Mouse (Mus musculus): Measurements from ENCODE around the gene Tmem219. TPM values are rescaled to one million over a fixed set of nuclear protein-coding genes. Genes with fewer than 3 reads are reported as not detected.

Tmem219 gene
- polyA plus RNA-seq, 1 experiment = 27.7 TPM

DNA sequence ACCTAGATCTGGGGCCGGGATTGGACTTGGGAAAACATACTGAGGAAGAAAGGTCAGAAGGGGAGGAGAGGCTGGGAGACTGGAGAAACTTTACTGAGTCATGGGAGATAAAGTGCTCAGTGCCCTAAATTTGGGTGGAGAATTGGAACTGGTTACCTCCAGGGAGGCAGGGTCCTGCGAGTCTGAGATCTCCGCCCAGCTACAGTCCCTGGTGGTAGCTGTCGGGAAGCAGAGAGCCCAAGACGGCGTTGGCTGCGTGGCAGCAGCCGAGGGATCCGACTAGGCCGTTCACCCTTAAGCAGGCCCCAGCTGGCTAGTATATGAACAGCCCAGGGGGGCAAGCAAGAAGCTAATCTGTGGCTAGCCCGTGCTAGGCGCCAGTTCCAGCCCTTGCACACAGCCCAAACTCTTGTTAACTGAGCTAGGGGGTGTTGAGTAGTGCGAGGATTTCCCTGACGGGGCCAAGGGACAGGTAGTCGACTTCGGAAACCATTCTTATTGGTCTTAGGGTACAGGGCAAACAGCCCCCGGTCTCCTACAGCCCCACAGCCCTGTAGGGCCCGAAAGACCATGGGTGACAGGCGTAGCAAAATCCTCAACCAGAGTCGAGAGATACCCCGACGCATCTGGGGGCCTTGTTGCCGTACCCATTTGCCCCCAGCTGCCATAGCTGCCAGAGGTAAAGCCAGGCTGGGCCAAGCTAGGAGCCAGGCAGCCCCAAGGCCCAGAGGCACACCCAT lies 52.8 kb downstream of the Tmem219 start:
- no peak for DNase-seq (ENCODE audit: extremely low spot score in 1 of 2, low spot score in 1 of 2)

DNA sequence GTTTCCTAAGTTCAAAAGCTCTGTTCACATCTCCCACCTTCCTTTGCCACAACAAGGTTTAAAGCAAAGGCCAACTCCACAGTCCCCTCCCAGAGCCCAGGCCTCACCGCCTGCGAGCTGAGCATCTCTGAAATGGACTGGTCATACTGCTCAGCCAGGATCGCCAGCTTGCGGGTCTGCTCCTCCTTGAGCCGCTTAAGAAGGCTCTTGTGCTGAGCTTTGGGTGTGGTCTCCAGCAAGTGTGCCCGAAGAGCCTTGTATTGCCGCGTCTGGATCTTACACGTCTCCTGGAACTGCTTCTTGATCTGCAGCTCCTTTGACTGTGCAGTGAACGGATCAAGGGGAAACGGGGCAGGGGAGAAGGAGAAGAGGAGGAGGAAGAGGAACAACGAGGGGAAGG lies 54.7 kb downstream of the Tmem219 start:
- no peak for DNase-seq (ENCODE audit: extremely low spot score in 1 of 2, low spot score in 1 of 2)

DNA sequence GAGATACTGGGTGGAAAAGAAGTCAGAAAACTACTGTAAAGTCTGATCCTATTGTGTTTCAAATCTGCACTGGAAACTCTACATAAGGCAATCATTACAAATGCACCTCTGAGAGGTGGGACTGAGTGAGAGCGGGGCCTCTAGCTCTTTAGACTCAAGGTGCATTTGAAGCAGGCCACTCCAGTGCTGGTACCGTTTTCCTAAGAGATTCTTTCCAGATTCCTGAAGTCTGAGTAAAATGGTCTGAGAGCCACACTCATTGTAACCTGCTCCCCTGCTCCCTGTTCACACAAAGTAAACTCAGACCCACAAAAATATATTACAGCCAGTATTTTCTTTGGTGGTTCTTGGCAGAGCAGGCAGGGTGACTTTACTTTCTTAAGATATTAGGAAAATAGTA lies 55.2 kb downstream of the Tmem219 start:
- no peak for DNase-seq (ENCODE audit: extremely low spot score in 1 of 2, low spot score in 1 of 2)

DNA sequence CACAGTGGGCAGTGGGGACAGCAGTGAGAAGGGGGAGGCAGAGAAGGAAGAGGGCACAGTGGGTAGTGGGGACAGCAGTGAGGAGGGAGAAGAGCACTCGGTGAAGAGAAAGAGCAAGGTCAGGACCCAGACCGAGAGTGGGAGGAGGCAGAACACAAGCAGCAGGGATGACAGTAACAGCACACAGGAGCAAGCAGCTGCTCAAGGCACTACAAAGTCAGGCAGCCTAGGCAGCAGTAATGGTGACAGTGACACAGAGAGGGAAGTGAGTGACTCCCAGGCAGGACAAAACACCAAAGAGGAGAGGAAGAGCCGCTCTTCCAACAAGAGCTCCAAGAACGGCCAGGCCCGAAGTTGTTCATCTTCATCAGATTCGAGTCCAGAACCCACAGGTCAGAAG lies 58.9 kb downstream of the Tmem219 start:
- DNase-seq (ENCODE audit: extremely low spot score in 1 of 2, low spot score in 1 of 2) = no peak

GRCm38 (mm10) chr7:126862147-126862784 lies 60.5 kb downstream of the Tmem219 start, which contains the start of gene Ino80e:
Ino80e (minus strand) TSS chr7:126862377.
- peak; percentile 85 to 97 for DNase-seq (ENCODE audit: extremely low spot score in 1 of 2, low spot score in 1 of 2)

- peak; percentile 92 to 97 for DNase-seq (ENCODE audit: extremely low spot score in 1 of 2, low spot score in 1 of 2)
These were observed 61.1 kb downstream of the Tmem219 start, which contains the start of gene Hirip3 for GRCm38 (mm10) chr7:126861429-126862130. Hirip3 (plus strand) TSS chr7:126861972.

DNA sequence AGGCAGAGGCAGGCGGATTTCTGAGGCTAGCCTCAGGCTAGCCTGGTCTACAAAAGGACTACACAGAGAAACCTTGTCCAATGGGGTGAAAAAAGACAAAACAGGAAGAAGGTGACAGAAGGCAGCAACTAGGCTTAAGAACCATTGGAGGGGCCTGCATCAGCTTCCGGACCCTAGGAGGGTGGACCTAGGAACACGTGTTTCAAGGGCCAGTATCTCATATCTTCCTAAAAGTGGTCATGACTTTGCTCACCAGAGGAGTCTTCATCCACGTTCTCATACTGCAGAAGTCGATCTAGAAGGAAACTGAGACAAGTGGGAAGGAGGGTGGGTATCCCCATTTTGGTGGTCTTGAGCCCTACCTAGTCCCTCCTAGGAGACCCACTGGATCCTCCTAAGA lies 61.7 kb downstream of the Tmem219 start:
- DNase-seq (ENCODE audit: extremely low spot score in 1 of 2, low spot score in 1 of 2) = no peak

DNA sequence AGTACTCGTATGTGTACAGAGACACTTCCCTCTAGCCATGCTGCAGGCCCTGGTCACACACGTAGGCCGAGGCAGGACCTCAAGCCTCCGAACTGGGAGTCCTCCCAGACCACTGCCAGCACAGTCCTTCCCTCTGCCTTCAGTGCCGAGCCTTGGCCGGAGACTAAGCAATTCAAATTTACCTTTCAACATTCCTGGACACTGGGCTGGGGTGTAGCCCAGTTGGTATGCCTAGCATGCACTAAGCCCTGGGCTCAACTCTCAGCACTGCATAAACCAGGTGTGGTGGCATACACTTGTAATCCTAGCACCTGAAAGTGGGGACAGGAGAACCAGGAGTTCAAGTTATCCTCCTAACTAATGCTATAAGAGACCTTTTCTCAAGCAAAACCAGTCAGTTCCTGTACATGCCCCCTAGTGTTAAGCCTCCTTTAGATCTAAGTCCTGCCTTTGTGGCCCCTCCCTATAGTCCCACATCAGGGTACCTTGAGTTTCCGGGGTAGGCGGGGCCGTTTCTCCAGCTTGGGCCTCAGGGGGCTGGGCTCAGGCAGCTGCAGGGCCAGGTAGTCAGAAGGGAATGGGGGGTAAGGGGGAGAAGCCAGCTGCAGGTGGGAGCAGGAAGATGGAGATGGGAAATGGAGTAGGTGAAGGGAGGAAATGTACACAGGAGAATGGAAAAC lies 65.8 kb downstream of the Tmem219 start:
- DNase-seq (ENCODE audit: extremely low spot score in 1 of 2, low spot score in 1 of 2) = no peak

DNA sequence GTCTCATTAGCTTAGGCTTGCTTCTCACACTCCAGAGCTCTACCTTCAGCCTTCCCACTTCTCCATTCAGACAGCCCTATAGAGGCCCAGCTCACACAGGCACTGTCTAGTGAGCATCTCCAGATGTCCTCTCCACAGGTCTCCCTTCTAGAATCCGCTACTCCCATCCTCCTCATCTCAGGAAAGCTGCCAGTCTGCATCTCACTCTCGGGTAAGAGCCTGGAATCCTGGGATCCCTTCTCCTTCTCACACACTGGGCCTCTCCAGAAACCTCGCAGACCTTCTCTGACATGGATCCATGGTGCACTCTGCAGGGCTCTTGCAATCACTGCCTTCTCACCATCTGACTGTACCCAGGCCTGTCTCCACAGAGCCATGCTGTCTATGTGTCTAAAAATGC lies 67.1 kb downstream of the Tmem219 start:
- DNase-seq (ENCODE audit: extremely low spot score in 1 of 2, low spot score in 1 of 2) = no peak

DNA sequence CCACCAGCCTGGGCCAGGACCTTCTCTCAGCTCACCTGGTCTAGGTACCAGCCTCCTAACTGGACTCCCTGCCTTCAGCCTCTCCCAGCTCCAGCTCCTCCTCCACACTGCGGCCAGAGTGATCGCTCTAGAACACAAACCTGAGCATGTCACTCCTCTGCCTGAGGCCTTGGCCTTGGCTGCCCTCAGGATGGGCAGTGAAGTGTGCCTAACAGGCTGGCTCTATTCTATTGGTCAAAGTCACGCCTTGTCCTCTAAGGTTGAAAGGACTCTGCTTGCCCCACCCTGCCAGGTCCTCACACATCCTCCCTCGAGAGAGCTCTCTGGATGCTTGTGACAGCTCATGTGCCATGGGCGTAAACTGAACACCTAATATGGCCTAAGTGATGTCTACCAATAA lies 69.3 kb downstream of the Tmem219 start:
- no peak for DNase-seq (ENCODE audit: extremely low spot score in 1 of 2, low spot score in 1 of 2)

DNA sequence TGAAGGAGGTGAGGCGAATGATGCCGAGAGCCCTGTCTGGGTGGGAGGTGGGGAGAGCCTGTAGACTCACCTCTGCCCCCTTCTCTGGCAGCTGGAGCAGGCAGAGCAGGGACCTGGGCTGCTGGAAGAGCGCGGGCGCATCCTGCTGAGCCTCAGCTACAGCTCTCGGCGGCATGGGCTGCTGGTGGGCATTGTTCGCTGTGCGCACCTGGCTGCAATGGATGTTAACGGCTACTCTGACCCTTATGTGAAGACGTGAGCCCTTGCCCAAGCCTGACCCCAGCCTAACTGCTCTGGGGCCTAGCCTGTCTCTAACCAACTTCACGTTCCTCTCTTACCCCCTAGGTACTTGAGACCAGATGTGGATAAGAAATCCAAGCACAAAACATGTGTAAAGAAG lies 71.5 kb downstream of the Tmem219 start:
- DNase-seq (ENCODE audit: extremely low spot score in 1 of 2, low spot score in 1 of 2) = no peak

DNA sequence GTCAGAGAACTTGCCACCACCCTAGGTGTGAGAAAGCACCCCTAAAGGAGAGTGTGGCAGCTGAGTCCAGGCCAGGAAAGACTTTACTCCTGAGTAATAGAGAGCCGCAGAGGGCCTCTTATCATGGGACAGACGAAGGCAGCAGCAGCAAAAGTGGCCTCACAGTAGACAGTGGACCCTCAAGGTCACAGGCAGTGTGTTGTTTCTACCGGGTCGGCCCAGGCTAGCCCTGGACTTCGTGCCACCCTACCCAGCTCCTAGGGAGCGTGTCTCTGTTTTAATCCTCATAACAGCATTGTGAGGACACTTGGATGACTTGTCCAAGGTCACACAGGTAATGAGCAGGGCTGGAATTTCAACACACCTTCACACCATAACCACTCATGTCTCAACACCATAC lies 72.6 kb downstream of the Tmem219 start:
- no peak for DNase-seq (ENCODE audit: extremely low spot score in 1 of 2, low spot score in 1 of 2)

DNA sequence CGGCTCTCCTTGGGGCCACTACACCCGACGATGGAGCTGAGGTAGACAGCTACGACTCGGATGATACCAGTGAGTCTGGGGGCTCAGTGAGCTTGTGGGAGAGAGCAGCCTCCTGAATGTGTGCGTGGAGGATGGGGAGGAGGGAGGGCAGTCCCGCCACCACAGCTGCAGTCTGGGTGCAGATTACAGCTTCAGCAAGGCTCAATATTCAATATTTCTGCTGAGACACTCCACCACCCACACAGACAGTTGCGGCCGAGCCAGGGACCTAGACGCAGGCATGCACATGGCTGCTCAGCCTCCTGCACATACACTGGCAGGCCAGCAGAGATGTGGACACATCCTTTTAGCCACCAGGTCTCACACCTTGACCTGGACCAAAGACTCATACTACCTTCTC lies 73.9 kb downstream of the Tmem219 start:
- peak in 1 of 2 experiments; percentile 66 for DNase-seq (ENCODE audit: extremely low spot score in 1 of 2, low spot score in 1 of 2)

- DNase-seq (ENCODE audit: extremely low spot score in 1 of 2, low spot score in 1 of 2) = no peak
These were observed 75.0 kb downstream of the Tmem219 start for GRCm38 (mm10) chr7:126847421-126848398.

DNA sequence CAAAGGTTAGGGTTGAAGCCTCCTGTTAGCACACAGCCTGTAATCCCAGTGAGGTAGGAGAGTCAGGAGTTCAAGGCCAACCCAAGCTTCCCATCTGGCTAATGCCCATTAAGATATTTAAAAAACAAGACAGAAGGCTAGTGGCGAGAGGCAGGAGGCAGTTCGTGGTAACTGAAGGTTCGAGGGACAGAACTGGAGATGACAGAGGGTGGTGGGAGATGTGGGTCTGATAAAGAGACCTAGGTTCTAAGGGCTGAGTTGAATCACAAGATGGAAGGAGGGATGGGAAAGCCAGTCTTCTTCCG lies 75.6 kb downstream of the Tmem219 start, which contains the start of gene Doc2a:
Gene Doc2a (plus strand): TSS at position 301 of the 305 bp plus-strand sequence.
- no peak for DNase-seq (ENCODE audit: extremely low spot score in 1 of 2, low spot score in 1 of 2)

- DNase-seq (ENCODE audit: extremely low spot score in 1 of 2, low spot score in 1 of 2) = no peak
These were observed 77.2 kb downstream of the Tmem219 start for GRCm38 (mm10) chr7:126845516-126845915.

DNA sequence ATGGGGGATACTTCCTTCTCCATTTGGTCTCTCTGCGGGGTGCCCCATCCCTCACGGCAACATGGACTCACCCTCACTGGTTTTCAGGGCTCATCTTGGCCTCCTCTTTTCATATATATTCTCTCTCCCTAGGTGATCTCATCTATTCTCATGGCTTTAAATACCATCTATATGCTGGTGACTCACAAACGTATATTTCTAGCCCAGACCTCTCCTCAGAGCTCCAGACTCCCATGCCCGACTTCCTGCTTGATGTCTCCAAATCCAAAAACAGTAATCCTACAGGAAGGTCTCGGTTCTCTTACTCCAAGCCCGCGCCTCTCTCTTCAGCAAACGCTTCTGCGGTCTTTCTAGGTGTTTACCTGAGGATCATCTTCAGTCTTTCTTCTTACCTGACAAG lies 79.4 kb downstream of the Tmem219 start:
- DNase-seq (ENCODE audit: extremely low spot score in 1 of 2, low spot score in 1 of 2) = no peak
